Mouse (Mus musculus) cerebellum, postnatal 10 days (tissue): Measurements from ENCODE around the gene Zbtb41.

Experiments used
- DNase-seq, 2 experiments: peaks; one replicate each; pipeline ENCODE4 v3.0.0; 2021; ENCODE audit warnings: mixed read lengths in 2 of 2

Zbtb41 gene

GRCm38 (mm10) chr1:139480246-139480645, 58.2 kb downstream of the Zbtb41 start:
- no peak for DNase-seq

GRCm38 (mm10) chr1:139481146-139481545, 59.1 kb downstream of the Zbtb41 start:
- no peak for DNase-seq

DNA sequence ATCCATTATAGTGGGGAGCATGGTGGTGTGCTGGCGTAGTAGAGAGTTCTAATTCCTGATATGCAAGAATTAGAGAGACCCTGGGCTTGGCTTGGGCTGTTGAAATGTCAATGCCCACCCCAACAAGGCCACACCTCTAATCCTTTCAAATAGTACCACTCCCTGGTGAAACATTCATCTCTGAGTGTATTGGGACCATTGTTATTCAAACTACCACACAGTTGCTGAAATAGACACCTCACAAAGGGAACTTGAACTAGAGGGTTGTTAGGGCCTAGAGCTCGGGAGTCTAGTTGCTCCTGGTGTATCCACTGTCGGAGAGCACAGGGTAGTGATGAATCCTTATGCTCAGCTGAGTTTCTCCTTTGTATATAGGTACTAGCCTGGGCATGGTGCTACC, 72.5 kb downstream of the Zbtb41 start:
- DNase-seq, result no peak

- no peak for DNase-seq
Observed at GRCm38 (mm10) chr1:139495408-139495807, 73.3 kb downstream of the Zbtb41 start.

DNA sequence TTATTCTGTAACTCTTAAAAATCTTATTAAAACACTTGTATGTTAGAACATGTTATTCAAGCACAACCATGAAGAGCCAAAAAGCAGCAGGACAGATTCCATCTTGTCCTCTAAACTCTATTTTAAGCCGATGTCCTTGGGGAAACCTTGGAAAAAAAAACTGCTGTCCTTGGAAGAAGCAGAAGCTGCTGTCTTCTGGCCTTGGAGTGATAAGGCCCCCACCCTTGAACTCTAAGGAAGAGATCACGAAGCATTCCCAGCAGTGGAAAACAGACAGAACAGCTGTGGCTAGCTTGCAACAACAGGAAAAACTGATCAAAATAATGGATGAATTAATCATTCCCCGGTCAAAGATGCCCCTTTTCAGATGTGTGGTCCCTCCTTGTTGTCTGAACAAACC, 74.1 kb downstream of the Zbtb41 start:
- no peak for DNase-seq

- no peak for DNase-seq
Observed at GRCm38 (mm10) chr1:139499751-139500150, 77.7 kb downstream of the Zbtb41 start.

GRCm38 (mm10) chr1:139501258-139501752, 79.2 kb downstream of the Zbtb41 start, which contains the start of gene F13b:
Gene F13b (plus strand): TSS chr1:139501702.
- no peak for DNase-seq
